Mouse (Mus musculus) ES-E14 (cell line): ENCODE data around the gene Cradd. TPM values are rescaled to one million over a fixed set of nuclear protein-coding genes. Genes with fewer than 3 reads are reported as not detected.

Experiments
- DNase-seq: peaks from one replicate; pipeline ENCODE4 v3.0.0-alpha.2; 2013; ENCODE audit warnings: low read depth, low spot score
- H3K27ac ChIP-seq: 2 replicates; pipeline ENCODE4 v1.5.1; 2012; ENCODE audit warnings: low read depth, mild to moderate bottlenecking, low read length, moderate library complexity, mixed read lengths; ENCODE audit not compliant: poor library complexity, insufficient read depth, severe bottlenecking
- H3K36me3 ChIP-seq: 2 replicates; pipeline ENCODE4 v1.6.1; 2012; ENCODE audit warnings: mild to moderate bottlenecking, low read length, moderate library complexity, mixed read lengths; ENCODE audit not compliant: control insufficient read depth, poor library complexity, insufficient read depth, severe bottlenecking
- H3K4me1 ChIP-seq, 2 experiments: fragments of 150-350 bp in 1 of 2; sonication (generic) in 1 of 2; 2 replicates each; pipeline ENCODE4 v1.6.1; 2012; ENCODE audit warnings: low read length in 2 of 2, mild to moderate bottlenecking in 1 of 2, mixed read lengths in 1 of 2; ENCODE audit not compliant: control insufficient read depth in 2 of 2, insufficient read depth in 2 of 2, poor library complexity in 1 of 2
- H3K4me3 ChIP-seq, 2 experiments: fragments of 150-350 bp in 1 of 2; sonication (generic) in 1 of 2; 2 replicates each; pipeline ENCODE4 v1.5.1; 2012; ENCODE audit warnings: low read length in 2 of 2, low read depth in 1 of 2, mild to moderate bottlenecking in 1 of 2, mixed read lengths in 1 of 2; ENCODE audit not compliant: insufficient read depth in 1 of 2, poor library complexity in 1 of 2, severe bottlenecking in 1 of 2
- H3K9ac ChIP-seq: 2 replicates; pipeline ENCODE4 v1.6.1; 2012; ENCODE audit warnings: low read depth, mild to moderate bottlenecking, low read length, mixed read lengths; ENCODE audit not compliant: poor library complexity, insufficient read depth, severe bottlenecking
- H3K9me3 ChIP-seq: fragments of 150-350 bp; sonication (generic); 2 replicates; pipeline ENCODE4 v1.6.1; 2012; ENCODE audit warnings: low read depth, mild to moderate bottlenecking, low read length; ENCODE audit not compliant: control insufficient read depth, insufficient read depth
- CHD2 ChIP-seq: IDR thresholded peaks from 2 replicates; pipeline ENCODE4 v1.6.1; 2014; ENCODE audit warnings: mild to moderate bottlenecking, low read depth, low read length, inconsistent platforms
- HCFC1 ChIP-seq: IDR thresholded peaks from 2 replicates; pipeline ENCODE4 v1.6.1; 2012; ENCODE audit warnings: low read length, inconsistent platforms, borderline replicate concordance; ENCODE audit not compliant: insufficient read depth
- MAFK ChIP-seq: IDR thresholded peaks from 2 replicates; pipeline ENCODE4 v1.6.1; 2014; ENCODE audit warnings: mild to moderate bottlenecking, low read depth, low read length, inconsistent platforms; ENCODE audit not compliant: insufficient read depth
- ZC3H11A ChIP-seq: IDR thresholded peaks from 2 replicates; pipeline ENCODE4 v1.6.1; 2012; ENCODE audit warnings: low read depth, mild to moderate bottlenecking, inconsistent platforms, low read length, borderline replicate concordance
- ZNF384 ChIP-seq: IDR thresholded peaks from 2 replicates; pipeline ENCODE4 v1.6.1; 2012; ENCODE audit warnings: low read depth, low read length, inconsistent platforms
- in situ Hi-C, 2 experiments: fragments of 600-800 bp; cut with MboI; formaldehyde crosslinking; loops; one replicate each; pipeline ENCODE4 v1.15.1; 2025; ENCODE audit warnings: low sequenced_read_pairs in 2 of 2, inconsistent platforms in 1 of 2; ENCODE audit not compliant: unreplicated experiment in 2 of 2
- total RNA-seq: library from RNA; depleted of rRNA; stranded (reverse); fragments of 300-350 nt; gene quantifications from 2 replicates; pipeline ENCODE4 v1.2.3, GENCODE M21; 2012

Gene Cradd
- total RNA-seq, 1 experiment: 8.4 TPM

DNA sequence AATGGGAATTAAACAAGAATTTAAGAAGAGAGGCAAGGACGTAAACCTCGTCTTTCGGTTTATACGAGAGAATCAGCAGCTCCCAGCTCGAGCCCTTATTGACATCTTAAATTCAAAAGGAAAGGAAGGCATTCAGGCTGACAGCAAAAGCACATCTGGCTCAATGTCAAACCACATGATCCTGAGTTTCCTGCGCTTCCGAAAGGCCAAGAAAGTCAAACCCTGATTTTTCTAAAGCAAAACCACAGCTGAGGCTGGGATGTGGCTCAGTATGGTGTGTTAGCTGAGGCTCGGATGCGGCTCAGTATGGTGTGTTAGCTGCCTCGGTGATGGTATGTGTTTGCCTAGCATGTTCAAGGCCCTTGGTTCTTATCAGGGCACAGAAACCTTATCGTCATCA lies 26.9 kb downstream of the Cradd start:
- in situ Hi-C loops: loop anchor here in 1 of 2 experiments (25.0 kb wide), 1 partner anchor 310 kb away; no protein-coding TSS in a partner anchor
- TF ChIP-seq HCFC1 (no peak), MAFK (no peak), ZC3H11A (no peak), CHD2 (no peak), ZNF384 (no peak)
- peaks cover 2 to 3% of the 10 kb centered on the region in 2 experiments; a peak in 1 of 4 replicates for H3K4me1 ChIP-seq
- no peak overlapping the region for H3K4me3 ChIP-seq
- H3K9ac ChIP-seq: no peak overlapping the region
- H3K27ac ChIP-seq: no peak overlapping the region
- peaks cover 2% of the 10 kb centered on the region; the same call in 1 of the 2 replicates for H3K36me3 ChIP-seq
- no peaks in the 10 kb centered on the region for H3K9me3 ChIP-seq
- DNase-seq: no peak

DNA sequence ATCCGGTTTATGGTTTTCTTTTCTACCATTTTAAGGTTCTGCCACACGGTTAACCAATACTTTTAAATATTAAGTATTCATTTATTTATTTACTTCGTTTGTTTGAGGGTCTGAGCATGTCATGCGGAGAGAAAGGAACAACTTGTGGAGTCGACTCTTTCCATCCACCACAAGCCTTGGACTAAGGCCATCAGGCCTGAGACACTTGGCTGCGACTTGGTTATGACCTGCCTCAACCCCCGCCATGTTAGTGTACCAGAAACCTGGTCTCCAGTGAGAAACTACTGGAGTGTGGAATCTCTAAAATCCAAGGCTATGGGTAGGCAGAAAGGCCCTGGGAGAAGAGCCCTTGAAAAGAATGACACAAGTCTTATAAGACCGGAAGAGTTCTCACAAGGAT lies 30.7 kb downstream of the Cradd start:
- H3K9ac ChIP-seq: no peak overlapping the region
- H3K27ac ChIP-seq: no peak overlapping the region
- in situ Hi-C loops: loop anchor here in 1 of 2 experiments (25.0 kb wide), 1 partner anchor 306 kb away; no protein-coding TSS in a partner anchor
- H3K9me3 ChIP-seq: no peaks in the 10 kb centered on the region
- H3K4me1 ChIP-seq: peaks cover 2 to 5% of the 10 kb centered on the region in 2 experiments; a peak in 1 of 4 replicates
- H3K4me3 ChIP-seq: no peak overlapping the region
- no peak for DNase-seq
- peaks cover 2% of the 10 kb centered on the region; the same call in 1 of the 2 replicates for H3K36me3 ChIP-seq
- TF ChIP-seq CHD2 (no peak), ZC3H11A (no peak)

DNA sequence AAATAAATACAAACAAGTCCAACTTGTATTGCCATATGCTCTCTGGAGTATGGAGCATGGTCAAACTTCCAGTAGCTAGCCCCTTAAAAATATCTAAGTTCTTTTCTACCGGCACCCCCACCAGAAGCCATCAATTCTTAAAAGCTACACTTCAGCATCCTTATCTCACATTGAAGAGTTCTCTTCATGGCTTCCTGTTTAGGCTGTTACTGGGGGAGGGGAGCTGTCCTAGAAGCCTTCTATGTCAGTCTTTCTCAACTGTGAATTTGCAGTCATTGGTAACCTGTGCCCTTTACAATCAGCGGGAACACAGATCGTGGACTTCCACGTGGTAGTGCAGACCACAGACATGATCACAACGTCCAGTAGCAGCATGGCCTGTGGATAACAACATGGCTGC lies 31.7 kb downstream of the Cradd start:
- TF ChIP-seq HCFC1 (no peak), CHD2 (no peak), MAFK (no peak), ZNF384 (no peak), ZC3H11A (no peak)
- DNase-seq: no peak
- H3K27ac ChIP-seq: no peak overlapping the region
- H3K4me3 ChIP-seq: no peak overlapping the region
- H3K36me3 ChIP-seq: no peaks in the 10 kb centered on the region
- no peak overlapping the region for H3K9ac ChIP-seq
- no peaks in the 10 kb centered on the region for H3K9me3 ChIP-seq
- peaks cover 2 to 5% of the 10 kb centered on the region in 2 experiments; a peak in 1 of 4 replicates for H3K4me1 ChIP-seq
- in situ Hi-C loops: loop anchor here in 1 of 2 experiments (25.0 kb wide), 1 partner anchor 305 kb away; no protein-coding TSS in a partner anchor

DNA sequence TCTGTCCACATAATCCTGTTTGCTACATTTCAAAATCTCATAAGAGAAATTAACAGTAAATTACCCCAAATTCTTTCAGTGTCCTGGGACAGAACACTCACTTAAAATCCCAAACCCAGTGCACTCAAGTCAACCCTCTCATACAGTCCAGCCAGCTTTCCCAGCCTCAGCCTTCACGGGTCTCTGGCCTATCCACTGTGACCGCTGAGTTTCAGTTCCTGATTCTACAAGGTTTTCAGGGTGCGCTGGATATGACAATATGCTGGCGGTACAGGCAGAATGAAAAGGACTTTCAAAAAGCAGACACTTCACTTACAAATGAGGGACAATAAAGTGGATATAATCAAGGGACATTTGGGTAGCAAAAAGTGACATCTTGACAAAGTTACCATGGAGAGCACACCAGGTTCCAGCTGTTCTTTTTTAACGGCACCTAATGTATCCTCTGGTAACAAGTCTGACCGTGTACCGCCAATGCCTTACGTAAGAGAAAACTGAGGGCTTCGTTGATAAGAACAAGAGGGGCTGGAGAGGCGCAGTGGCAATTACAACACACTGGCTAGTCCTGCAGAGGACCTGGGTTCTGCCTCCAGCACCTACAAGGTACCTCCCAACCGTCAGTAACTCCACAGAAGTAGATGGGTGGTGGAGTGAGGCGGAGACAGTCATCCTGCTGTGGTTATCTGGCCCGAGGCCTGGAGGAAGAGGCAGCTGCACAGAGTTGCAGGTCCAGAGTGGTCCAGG lies 32.6 kb downstream of the Cradd start:
- in situ Hi-C loops: loop anchor here in 1 of 2 experiments (25.0 kb wide), 1 partner anchor 304 kb away; no protein-coding TSS in a partner anchor

More for the DNA sequence above, 32.6 kb downstream of the Cradd start:
- DNase-seq: no peak
- Histone ChIP-seq H3K27ac (no peak overlapping the region), H3K36me3 (no peaks in the 10 kb centered on the region), H3K9me3 (no peaks in the 10 kb centered on the region), H3K9ac (no peak overlapping the region), H3K4me3 (no peak overlapping the region), H3K4me1 (peaks cover 2 to 5% of the 10 kb centered on the region in 2 experiments; a peak in 1 of 4 replicates)
- no peak for TF ChIP-seq ZNF384
- no peak for TF ChIP-seq HCFC1
- TF ChIP-seq MAFK: no peak
- TF ChIP-seq ZC3H11A: no peak
- TF ChIP-seq CHD2: no peak
